Mouse (Mus musculus): ENCODE data around the gene Akr1d1. TPM values are rescaled to one million over a fixed set of nuclear protein-coding genes. Genes with fewer than 3 reads are reported as not detected.

Gene Akr1d1
- polyA plus RNA-seq (2012; rRNA removed) = 0.10 TPM in 1 of 2 replicates, not detected in the other

DNA sequence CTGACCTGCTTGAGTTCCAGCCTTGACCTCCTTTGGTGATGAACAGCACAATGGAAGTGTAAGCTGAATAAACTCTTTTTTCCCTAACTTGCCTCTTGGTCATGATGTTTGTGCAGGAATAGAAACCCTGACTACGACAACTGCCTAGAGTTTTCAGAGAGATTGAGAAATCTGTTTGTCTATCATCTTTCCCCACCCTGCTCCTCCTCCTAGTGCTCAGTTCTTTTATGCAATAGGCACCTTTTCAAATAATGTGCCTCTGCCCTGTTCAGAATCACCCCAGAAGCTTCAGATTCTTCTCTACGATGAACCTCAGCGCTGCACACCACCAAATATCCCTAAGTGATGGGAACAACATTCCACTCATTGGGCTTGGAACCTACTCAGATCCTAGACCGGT is at the start of gene Akr1d1:
Gene Akr1d1 (plus strand): TSS at position 234 of the 400 bp plus-strand sequence.
- no peak for DNase-seq (ENCODE audit: low read depth)

- no peak for DNase-seq (ENCODE audit: low read depth)
These were observed 48.8 kb upstream of the Akr1d1 start for GRCm38 (mm10) chr6:37481147-37481546.

DNA sequence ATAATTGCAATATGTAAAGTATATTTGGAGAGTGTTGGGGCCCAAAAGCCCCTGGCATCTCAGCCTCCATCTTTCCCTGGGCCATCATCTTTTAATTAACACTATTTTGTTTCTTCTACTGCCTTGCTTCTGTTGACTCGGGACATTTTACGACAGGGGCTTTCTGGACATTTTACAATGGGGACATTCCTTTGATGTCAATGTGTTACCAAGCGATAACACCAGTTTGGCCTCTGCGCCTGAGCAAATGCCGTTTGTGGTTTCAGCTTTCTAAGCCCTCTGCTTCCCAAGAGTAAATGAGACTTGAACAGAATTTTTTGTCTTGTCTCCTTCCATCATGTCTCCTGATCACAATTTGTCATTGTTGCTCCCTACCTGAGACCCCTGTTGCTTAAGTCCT is 46.7 kb upstream of the Akr1d1 start:
- DNase-seq (ENCODE audit: low read depth) = no peak

DNA sequence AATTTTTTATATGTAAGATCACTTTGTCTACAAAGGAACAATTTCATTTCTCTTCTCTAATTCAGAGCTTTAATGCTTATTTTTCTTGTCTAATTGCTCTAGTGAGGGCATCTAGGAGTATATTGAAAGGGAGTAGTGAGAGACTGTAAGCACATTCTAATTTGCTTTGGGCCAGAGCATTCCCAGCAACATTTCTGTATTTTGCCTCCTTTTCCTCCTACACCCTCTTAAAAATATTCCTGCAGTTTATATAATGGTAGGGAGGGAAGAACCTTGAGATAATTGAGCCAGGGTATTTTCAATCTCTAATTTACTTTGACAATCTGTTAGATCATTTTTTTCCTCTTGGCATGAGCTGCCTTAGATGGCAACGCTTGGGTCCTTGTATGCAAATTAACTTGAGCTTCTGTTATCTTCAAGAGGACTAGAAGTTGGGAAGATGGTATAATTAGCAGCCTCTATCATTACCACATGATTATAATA is 45.3 kb upstream of the Akr1d1 start:
- no peak for DNase-seq (ENCODE audit: low read depth)

- DNase-seq (ENCODE audit: low read depth) = no peak
These were observed 43.5 kb upstream of the Akr1d1 start for GRCm38 (mm10) chr6:37486502-37486901.

DNA sequence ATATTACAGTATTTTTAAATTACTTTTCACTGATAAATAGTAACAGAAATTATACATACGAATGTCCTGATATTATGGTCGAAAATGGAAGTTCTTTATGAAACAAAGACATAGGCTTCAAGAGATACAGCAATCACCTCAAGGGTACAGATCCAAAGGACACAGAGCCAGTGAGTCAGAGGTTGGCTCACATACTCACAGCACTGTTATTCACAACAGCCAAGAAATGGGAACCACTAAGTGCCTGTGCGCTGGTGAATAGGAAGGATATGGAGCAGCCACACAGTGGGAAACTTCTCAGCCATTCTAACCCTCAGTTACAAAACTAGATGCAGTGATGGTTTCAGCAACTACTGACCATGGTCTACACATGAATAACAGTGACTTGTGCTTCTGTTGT is 37.7 kb upstream of the Akr1d1 start:
- no peak for DNase-seq (ENCODE audit: low read depth)

DNA sequence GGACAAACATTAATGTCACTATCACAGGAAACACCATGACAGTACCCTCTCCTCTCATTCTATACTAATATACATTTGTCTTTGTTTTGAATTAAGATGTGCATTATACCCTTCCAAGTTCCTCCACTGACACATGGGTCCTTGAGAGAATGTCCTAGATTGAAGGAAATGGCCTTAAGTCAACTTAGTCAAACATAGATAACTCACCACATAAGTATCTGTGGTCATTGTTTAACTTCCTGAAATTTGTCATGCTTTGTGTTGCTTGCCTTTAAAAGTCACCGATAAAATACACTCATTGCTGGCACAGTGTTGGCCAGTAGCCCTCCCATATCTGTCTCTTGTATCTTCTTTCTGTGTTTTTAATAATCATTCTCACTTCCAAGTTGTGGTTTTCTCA is 35.0 kb upstream of the Akr1d1 start:
- DNase-seq (ENCODE audit: low read depth) = no peak

DNA sequence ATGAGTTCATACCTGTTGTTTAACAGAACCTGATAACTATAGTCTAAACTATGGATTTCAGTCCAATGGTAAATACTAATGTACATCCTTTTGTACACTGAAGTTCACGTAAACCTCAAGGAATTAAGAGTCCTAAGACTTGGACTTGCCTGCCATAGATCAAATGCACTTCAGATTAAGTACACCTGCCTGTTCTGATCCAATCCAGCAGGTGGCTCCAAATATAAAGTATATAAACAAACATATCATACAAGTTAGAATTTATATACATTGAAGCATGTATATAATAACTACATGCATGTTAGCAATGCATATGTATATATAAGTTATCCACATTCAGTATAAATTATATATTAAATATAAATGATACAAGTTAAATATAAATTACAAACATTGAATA is 33.1 kb upstream of the Akr1d1 start:
- DNase-seq (ENCODE audit: low read depth) = no peak

DNA sequence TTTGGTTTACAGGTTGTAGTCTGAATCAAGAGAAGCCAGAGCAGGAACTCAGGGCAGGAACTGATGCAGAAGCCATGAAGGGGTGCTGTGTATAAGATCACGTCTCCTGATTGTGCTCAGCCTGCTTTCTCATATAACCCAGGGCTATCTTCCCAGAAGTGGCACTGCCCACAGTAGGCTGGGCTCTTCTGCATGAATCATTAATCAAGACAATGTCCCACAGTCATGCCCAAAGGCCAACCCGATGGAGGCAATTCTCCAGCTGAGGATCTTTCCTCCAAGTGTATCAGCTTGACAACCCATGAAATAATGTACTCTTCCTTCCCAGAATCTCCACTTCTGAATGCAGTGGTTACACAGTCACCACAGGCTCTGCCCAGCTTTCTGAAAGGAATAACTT is 24.4 kb upstream of the Akr1d1 start:
- DNase-seq (ENCODE audit: low read depth) = no peak

GRCm38 (mm10) chr6:37506909-37507515 is 23.0 kb upstream of the Akr1d1 start:
- DNase-seq (ENCODE audit: low read depth) = no peak

DNA sequence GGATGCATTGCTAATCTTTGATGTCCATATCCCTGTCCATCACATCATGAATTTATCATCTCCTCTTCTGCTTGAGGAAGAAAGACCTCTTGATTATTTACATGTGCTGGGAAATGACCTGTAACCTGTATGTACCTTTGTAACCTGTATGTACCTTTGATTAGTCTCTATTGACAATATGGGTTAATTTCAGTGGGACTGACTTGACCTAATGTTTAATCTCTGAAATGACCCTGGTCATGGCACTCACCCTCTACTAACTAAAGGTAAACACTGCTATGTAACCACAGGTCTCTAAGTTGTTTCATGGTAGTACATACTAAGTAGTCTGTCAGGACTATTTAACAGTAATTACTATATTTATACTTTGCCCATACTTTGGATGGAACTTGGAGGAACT is 19.2 kb upstream of the Akr1d1 start:
- DNase-seq (ENCODE audit: low read depth) = no peak

- DNase-seq (ENCODE audit: low read depth) = no peak
These were observed 9.2 kb upstream of the Akr1d1 start for GRCm38 (mm10) chr6:37520631-37521375.

GRCm38 (mm10) chr6:37532036-37532435 is 2.1 kb downstream of the Akr1d1 start:
- no peak for DNase-seq (ENCODE audit: low read depth)

GRCm38 (mm10) chr6:37536831-37537230 is 6.9 kb downstream of the Akr1d1 start:
- no peak for DNase-seq (ENCODE audit: low read depth)

DNA sequence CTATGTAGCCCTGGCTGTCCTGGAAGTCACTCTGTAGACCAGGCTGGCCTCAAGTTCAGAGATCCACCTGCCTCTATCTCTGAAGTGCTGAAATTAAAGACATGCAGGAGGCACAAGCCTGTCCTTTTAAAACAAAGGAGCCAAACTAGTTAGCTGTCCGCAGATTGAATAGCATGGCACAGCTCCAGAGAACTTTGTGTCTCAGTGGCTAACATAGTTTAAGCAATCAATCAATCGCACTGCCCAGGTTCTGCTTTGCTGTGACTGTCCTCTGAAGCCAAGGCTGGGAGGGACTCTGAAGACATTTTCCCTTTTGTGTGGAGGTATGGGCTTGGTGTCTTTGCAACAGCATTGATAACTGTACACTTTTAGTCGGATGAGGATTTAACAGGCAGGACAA is 7.8 kb downstream of the Akr1d1 start:
- DNase-seq (ENCODE audit: low read depth) = no peak

DNA sequence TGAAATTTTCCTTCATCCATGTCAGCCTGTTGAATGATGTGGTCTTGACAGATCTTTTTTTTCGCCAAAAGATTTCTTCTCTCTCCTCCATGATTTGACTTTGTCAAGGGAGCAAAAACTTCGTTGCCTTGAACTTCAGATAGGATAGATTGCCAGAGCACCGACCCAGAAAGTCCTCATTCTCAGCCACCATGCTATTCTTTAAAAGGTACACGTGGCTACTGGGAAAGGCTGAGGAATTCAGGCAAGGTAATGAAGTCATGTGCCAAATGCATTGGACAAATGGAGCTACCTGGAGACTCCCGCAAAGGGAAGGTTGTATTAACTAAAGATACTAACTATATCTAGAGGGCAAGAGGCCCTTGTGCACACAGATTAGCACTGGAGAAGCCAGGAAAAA is 8.8 kb downstream of the Akr1d1 start:
- no peak for DNase-seq (ENCODE audit: low read depth)

DNA sequence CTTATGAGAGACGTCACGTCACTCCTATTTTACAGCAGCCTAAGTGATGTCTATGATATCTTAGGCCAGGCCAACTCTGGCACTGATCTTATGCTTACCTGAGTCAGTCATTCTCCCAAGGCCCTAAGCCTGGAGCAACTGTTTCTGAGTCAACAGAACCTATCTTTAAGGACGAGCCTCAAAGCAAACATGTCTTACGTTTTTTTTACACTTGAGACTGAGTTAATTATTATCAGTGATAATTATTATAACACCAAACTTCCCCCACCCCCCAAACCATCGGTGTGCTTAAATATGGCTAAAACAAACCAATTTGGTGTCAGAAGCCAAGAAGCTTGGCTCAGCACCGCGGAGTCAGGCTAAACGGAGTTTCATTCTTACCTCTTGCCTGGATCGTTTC is 9.4 kb downstream of the Akr1d1 start:
- DNase-seq (ENCODE audit: low read depth) = no peak

DNA sequence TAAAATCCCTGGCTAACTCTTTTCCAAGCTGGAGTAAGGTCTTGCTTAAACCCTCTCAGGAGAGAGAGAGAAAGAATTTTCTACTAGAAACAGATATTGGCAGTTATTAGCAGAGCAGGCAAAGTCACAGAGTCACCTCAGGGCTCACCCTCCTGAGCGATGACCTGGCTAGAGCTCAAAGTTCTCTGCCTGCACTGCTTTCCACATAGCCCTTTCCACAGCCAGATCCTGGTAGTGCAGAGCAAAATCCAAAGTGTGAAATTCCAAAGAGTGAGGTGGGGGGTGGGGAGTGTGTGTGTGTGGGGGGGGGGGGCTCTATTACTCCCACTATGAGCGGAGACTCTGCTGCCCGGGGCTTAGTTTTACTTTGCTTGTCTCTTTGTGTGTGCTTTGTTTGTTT is 10.1 kb downstream of the Akr1d1 start:
- DNase-seq (ENCODE audit: low read depth) = no peak

DNA sequence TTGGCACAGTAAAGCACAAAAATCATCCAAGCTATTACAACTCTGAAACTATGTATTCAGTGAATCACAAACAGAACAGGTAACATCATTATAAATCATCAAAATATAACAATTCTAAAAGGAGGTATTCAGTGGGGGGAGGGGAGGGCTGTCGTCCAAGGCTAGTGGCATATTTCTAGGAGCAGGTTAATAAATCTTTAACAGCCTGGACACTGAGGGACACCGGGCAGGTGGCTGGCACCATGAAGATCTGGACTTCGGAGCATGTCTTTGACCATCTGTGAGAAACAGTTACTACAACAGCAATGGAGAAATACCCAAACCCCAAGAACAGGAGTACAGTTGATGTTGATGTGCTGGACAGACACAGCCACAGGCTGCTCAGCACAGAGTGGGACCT is 11.2 kb downstream of the Akr1d1 start:
- no peak for DNase-seq (ENCODE audit: low read depth)

DNA sequence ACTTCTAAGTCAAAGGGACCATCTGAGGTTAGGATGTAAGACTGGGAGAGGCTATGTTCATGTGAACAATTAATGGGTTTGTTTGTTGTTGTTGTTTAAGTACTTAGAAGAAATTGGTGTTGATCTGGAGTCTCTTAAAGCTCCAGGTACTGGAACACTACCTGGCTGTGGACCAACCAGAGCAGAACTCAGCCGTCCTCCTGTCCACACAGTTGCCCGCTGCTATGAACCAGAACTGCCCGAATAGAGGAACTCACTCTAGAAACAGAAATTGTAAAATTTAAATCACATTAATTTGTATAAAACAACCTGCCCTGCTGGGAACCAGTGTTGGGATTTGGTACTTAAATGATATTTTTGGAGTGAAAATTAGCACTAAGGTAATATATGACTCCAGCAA is 12.2 kb downstream of the Akr1d1 start:
- DNase-seq (ENCODE audit: low read depth) = no peak

DNA sequence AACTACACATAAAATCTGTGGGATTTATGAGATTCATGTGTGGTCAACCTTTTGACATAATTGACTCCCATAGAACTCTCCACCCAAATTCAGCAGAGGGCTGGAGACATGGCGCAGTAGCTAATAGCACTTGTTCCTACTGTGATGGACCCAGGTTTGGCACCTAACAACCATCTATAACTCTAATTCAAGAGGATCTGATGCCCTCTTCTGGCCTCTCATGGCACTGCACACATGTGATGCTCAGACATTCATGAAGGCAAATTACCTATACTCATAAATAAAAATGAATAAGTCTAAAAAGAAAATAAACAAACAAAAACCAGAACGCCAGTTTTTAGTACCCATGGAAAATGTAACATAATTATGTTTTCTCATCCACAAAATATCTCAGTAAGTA is 22.8 kb downstream of the Akr1d1 start:
- no peak for DNase-seq (ENCODE audit: low read depth)

DNA sequence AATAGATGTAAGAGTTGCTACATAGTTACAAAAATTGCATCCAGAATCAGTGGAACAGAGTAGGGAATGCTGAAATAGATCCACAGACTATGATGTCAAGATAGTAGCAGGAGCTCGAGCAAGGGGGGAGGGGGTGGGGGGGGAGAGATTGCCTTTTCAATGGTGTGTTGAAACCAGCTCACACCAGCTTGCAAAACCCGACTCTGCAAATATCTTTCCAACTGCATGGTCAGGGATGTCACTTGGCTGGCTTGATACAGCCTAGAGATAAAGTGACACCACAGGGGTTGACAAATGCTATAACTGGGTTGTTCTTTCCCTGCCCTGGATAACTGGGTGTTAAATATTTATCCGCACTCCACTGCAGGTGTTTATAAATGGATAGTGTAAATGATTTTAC is 24.0 kb downstream of the Akr1d1 start:
- no peak for DNase-seq (ENCODE audit: low read depth)

DNA sequence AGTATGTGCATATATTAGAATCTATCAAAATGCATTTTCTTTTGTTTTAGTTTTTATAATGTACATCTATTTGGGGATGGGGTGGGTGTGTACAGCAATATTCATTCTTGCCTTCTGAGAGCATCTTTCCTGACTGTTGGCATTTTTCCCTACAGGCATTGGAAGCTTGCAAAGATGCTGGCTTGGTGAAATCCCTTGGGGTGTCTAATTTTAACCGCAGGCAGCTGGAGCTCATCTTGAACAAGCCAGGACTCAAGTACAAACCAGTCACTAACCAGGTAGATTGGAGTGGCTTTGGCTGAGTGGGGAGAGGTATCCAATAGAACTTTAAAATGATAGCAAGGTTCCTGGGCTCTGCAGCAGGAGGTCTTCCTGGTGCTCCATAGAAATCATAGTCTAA is 24.4 kb downstream of the Akr1d1 start:
- DNase-seq (ENCODE audit: low read depth) = no peak

- no peak for DNase-seq (ENCODE audit: low read depth)
These were observed 33.9 kb downstream of the Akr1d1 start for GRCm38 (mm10) chr6:37563861-37564260.

All from gonadal fat pad, adult 2 months (tissue).